Mouse (Mus musculus) CH12.LX (cell line): ENCODE results near the gene Znrf3.

Experiments
- CHD1 ChIP-seq: IDR thresholded peaks from 2 replicates; pipeline ENCODE4 v1.6.1; 2012; ENCODE audit warnings: low read depth, low read length, improper control_type of control experiment, inconsistent platforms
- CTCF ChIP-seq, 2 experiments: IDR thresholded peaks in 1 of 2; conservative IDR thresholded peaks in 1 of 2; 2 replicates each; pipeline ENCODE4 v1.5.1; 2011 to 2012; ENCODE audit warnings: low read depth in 2 of 2, low read length in 2 of 2, improper control_type of control experiment in 1 of 2, inconsistent platforms in 1 of 2, mild to moderate bottlenecking in 1 of 2, moderate library complexity in 1 of 2
- E2F4 ChIP-seq: IDR thresholded peaks from 2 replicates; pipeline ENCODE4 v1.6.1; 2011; ENCODE audit warnings: low read depth, low read length, improper control_type of control experiment; ENCODE audit not compliant: insufficient replicate concordance
- ELF1 ChIP-seq: IDR thresholded peaks from 2 replicates; pipeline ENCODE4 v1.6.1; 2014; ENCODE audit warnings: low read depth, mild to moderate bottlenecking, inconsistent platforms, low read length, improper control_type of control experiment
- EP300 ChIP-seq: IDR thresholded peaks from 2 replicates; pipeline ENCODE4 v1.6.1; 2011; ENCODE audit warnings: low read length, improper control_type of control experiment
- HCFC1 ChIP-seq: IDR thresholded peaks from 2 replicates; pipeline ENCODE4 v1.6.1; 2012; ENCODE audit warnings: low read depth, mild to moderate bottlenecking, inconsistent platforms, low read length, improper control_type of control experiment
- MAFK ChIP-seq: IDR thresholded peaks from 2 replicates; pipeline ENCODE4 v1.6.1; 2011; ENCODE audit warnings: low read length, improper control_type of control experiment; ENCODE audit not compliant: insufficient replicate concordance
- POLR2A ChIP-seq: IDR thresholded peaks from 2 replicates; pipeline ENCODE4 v1.6.1; 2011; ENCODE audit warnings: low read depth, mild to moderate bottlenecking, improper control_type of control experiment, low read length
- SIN3A ChIP-seq: IDR thresholded peaks from 2 replicates; pipeline ENCODE4 v1.6.1; 2012; ENCODE audit warnings: low read length, improper control_type of control experiment, inconsistent platforms
- TBP ChIP-seq: conservative IDR thresholded peaks from 2 replicates; pipeline ENCODE4 v1.6.1; 2011; ENCODE audit warnings: low read depth, low read length, improper control_type of control experiment
- USF1 ChIP-seq: IDR thresholded peaks from 2 replicates; pipeline ENCODE4 v1.6.1; 2014; ENCODE audit warnings: low read depth, mild to moderate bottlenecking, inconsistent platforms, low read length, improper control_type of control experiment

DNA sequence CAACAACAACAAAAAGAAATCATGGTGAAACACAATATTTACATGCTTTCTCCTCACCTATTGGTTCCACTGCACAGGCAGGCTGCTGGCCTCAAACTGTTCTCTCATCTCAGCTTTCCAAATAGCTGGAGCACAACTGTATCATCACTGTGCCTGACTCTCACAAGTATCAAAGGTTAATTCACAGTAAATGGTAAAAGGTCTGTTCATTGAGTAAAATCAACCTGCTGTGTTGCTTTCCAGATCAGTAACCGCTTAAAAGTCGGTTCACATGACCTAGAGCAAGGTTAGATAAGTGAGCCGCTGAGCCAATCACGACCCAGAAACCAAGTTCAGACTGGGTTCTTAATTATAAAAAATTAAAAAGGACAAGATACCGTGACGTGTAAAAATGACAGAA is 186.6 kb downstream of the Znrf3 start:
- TF ChIP-seq USF1: no peak
- no peak for TF ChIP-seq EP300
- TF ChIP-seq HCFC1: no peak
- TF ChIP-seq ELF1: no peak
- TF ChIP-seq POLR2A: no peak
- TF ChIP-seq CTCF (conservative IDR thresholded peaks at IDR 0.05 in 1 of 2, IDR thresholded peaks at IDR 0.05 in 1 of 2; ENCODE audit: low read depth in 2 of 2, low read length in 2 of 2): no peak
- no peak for TF ChIP-seq E2F4
- TF ChIP-seq MAFK: no peak
- no peak for TF ChIP-seq TBP
- no peak for TF ChIP-seq CHD1
- no peak for TF ChIP-seq SIN3A
